Mouse (Mus musculus): Measurements from ENCODE around the gene Prickle2.

Prickle2 gene

DNA sequence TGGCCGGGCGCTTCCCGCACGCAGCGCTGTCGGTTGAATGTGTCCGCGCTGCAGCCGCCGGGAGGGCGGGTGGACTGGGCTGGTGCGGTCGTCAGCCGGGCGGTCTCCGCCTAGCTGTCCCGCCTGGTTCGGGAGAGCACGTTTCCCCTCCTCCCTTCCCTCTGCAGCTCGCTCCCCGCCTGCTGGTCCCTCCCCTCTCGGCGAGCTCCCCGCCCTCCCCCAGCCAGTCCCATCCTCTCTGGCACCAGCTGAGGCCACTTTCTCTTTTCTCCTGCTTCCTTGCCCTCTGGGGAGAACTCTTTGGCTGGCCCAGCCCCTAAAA, at the start of gene Prickle2:
Gene Prickle2 (minus strand): TSS at position 11 of the 322 bp plus-strand sequence.
- peak in 1 of 2 experiments; percentile 42 for DNase-seq (ENCODE audit: low spot score in 2 of 2)

DNA sequence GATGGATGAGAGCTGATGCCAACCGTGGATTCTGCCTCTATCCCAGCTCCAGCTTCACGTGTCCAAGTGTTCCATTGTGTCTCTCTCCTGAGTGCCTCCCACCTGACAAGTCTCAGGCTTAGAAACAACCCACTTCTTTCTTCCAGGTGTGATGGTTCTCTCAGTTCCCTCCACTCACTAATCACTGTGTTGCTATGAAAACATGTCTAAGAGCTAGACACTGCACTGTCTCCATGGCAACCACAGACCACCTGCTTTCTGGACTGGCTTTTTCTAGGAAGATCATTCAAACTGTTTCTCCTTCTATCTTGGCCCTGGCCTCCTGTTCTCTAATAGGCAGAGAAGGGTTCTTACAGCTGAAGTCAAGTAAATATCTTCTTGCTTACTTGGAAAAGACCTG, 46.8 kb upstream of the Prickle2 start:
- DNase-seq (ENCODE audit: low spot score in 2 of 2) = no peak

DNA sequence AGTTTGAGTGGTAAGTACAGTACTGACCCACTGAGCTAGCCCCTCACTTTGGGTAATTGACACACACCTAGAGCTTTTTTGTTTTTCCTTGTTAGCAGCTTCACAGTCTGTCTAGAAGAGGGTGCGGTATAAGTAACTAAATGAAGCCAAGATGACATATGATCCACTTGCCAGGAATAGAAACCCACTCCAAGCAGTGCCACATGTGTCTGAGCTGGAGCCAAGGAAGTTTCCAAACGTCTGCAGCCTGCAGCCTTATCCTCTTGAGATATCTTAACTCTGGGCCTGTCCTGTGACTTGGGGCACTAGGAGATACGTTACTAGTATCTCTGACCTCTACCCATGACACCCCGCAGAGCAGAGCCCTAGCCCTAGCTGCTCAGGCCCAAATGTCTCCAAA, 43.5 kb upstream of the Prickle2 start:
- DNase-seq (ENCODE audit: low spot score in 2 of 2) = no peak

- DNase-seq (ENCODE audit: low spot score in 2 of 2) = peak; percentile 70 to 84
Observed at GRCm38 (mm10) chr6:92743605-92744004, 37.6 kb upstream of the Prickle2 start.

DNA sequence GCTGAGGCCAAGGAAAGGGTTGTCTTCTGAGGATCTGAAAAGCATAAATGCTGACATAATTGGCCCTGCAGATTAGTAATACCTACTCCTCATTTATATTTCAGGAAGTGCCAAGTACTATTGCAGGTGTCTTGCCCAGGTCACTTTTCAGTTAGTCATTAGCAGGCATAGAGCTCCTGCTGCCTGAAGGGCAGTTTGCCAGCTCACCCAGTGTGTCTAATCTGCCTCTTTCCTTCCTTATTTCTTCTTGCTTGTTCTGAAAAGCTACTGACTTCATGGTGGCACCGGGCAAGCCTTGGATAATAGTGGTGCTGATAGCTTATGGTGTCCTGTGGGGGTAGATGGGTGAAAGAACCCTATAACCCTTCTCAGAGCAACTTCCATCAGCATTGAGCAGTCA, 31.2 kb upstream of the Prickle2 start:
- no peak for DNase-seq (ENCODE audit: low spot score in 2 of 2)

- no peak for DNase-seq (ENCODE audit: low spot score in 2 of 2)
Observed at GRCm38 (mm10) chr6:92733651-92734050, 27.7 kb upstream of the Prickle2 start.

DNA sequence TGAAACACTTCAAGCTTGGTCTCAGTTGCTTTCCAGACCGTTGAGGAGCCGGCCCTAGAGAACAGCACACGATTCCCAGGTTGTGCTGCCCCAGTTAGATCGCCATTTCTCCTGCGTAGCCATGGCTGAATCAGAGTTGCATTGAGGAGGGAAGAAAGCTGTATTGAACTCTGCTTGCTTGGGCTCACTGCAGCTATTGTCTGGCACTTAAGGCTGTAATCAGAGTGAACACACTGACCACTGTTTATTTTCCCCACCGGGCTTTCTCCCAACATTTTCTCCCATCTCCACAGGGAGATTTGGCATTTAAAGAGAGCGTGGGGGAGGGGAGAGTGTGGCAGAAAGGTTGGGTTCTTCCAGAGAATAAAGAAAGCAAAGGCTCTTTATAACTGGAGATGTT, 22.6 kb upstream of the Prickle2 start:
- DNase-seq (ENCODE audit: low spot score in 2 of 2) = no peak

DNA sequence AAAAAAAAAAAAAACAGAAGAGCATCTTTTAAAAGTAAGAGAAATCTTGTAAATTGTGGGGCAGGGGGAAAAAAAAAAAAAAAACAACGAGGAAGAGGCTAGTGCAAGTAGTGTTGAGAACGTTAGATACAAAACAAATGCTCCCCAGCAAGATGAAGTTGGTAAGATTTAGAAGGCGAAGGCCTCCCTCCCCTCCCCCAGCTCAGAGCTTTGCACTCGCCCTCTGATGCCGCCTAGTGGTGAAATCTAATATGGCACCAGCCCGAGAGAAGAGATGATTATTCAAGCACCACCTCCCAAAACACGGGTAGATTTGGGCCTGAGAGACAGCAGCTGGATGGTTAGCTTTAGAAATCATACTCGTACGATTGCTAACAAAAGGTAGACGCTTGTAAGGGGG, 22.1 kb upstream of the Prickle2 start:
- DNase-seq (ENCODE audit: low spot score in 2 of 2) = peak; percentile 81 to 93

- no peak for DNase-seq (ENCODE audit: low spot score in 2 of 2)
Observed at GRCm38 (mm10) chr6:92727351-92727986, 21.5 kb upstream of the Prickle2 start.

DNA sequence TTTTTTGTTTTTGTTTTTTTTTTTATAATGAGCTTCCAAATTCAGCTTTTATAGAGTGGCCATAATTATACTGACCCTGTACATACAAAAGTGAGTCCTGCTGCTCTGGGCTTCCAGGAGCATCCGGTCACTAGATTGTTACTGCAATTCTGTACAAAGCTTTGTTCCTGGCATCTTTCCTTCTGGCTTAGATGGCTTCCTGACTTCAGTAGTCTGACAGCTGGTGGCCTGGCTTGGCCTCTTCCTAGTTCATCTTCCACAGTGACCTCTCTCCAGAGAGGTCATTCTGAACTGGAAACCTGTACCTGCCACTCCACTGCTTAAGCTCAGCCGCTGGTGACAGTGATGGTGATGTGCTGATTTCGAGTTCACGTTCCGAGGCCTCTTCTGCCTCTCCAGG, 20.2 kb upstream of the Prickle2 start:
- no peak for DNase-seq (ENCODE audit: low spot score in 2 of 2)

DNA sequence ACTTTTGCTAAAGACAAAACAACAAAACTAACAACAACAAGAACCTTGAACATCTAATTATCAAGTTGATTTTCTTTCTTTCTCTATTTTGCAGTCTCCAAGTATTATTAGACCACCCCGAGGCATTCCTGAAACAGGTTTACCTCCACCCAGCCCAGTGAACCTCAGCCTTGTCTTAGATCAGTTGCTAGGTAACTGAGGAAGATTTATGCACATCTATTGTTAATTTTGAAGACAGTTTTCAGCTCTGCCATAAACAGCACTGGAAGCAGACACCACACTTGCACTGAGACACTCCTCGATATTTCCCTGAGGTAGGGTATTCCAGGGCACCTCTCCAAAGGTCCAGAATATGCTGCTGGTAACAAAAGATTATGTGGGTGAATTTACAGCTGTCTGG, 18.4 kb upstream of the Prickle2 start:
- DNase-seq (ENCODE audit: low spot score in 2 of 2) = no peak

GRCm38 (mm10) chr6:92715806-92716205, 9.9 kb upstream of the Prickle2 start:
- no peak for DNase-seq (ENCODE audit: low spot score in 2 of 2)

DNA sequence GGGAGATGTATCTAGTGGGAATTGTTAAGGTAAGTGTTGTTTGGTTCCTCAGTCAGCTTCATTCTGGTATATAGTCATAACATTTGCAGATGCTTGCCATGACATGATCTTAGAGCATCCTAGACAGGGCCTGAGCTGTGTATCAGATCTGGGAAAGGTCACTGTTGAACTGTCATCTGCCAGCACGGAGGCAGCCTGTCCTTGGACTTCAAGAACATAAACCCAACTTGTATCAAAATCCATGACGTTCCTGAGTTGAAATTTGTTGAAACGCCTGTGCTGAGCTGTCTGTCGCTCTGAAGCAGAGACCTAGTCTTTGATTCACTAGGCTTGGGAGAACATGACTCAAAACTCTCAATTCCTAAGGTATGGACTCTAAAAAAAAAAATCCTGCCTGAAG, 8.8 kb upstream of the Prickle2 start:
- DNase-seq (ENCODE audit: low spot score in 2 of 2) = no peak

- no peak for DNase-seq (ENCODE audit: low spot score in 2 of 2)
Observed at GRCm38 (mm10) chr6:92708137-92708536, 2.2 kb upstream of the Prickle2 start.

GRCm38 (mm10) chr6:92705353-92706144, 406 bp downstream of the Prickle2 start:
- no peak for DNase-seq (ENCODE audit: low spot score in 2 of 2)

DNA sequence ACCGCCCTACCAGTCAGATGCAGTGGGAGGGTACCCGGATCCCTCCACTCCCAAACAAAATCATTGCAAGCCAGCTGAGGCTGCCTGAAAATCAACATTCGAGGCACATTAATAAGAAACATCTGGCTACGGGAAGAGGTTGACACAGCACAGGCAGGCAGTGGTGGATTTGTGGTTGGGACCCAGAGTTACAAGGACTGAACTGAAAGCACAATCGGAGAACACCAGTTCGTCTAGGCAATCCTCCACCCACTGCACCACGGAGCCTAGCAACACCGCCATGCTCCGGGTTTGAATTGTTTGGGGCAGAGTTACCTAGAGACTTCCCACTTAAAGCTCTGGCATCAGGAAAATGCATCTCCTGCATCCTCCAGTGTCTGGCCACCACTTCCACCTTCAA, 1.1 kb downstream of the Prickle2 start:
- no peak for DNase-seq (ENCODE audit: low spot score in 2 of 2)

GRCm38 (mm10) chr6:92699491-92700209, 6.3 kb downstream of the Prickle2 start:
- no peak for DNase-seq (ENCODE audit: low spot score in 2 of 2)

DNA sequence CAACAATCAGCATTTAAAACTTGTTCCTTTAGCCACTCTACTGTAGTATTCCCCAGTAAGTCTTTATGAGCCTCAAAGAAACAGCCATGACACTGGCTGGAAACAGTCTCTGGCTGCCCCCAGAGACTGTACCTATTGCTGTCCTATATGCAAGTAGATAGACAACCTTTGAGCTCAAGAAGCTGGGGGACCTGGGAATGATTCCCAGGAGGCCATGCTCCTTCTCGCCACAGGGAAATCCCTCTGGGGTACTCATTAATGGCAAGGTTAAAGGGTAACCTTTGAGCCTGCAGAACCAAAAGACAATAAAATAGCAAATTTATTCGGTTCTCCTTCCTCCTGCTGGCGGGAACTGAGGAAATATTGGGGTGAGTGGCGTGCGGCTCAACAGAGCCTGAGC, 8.1 kb downstream of the Prickle2 start:
- no peak for DNase-seq (ENCODE audit: low spot score in 2 of 2)

- DNase-seq (ENCODE audit: low spot score in 2 of 2) = no peak
Observed at GRCm38 (mm10) chr6:92687317-92687716, 18.6 kb downstream of the Prickle2 start.

GRCm38 (mm10) chr6:92674394-92674925, 31.5 kb downstream of the Prickle2 start:
- DNase-seq (ENCODE audit: low spot score in 2 of 2) = no peak

GRCm38 (mm10) chr6:92670518-92671147, 35.3 kb downstream of the Prickle2 start:
- DNase-seq (ENCODE audit: low spot score in 2 of 2) = no peak

GRCm38 (mm10) chr6:92669623-92670022, 36.3 kb downstream of the Prickle2 start:
- no peak for DNase-seq (ENCODE audit: low spot score in 2 of 2)
